Mouse (Mus musculus): ENCODE results near the gene Rapgef5. TPM values are rescaled to one million over a fixed set of nuclear protein-coding genes. Genes with fewer than 3 reads are reported as not detected.
A peak's percentile ranks its signal among the peaks of the same experiment; 100 is the strongest.

The Rapgef5 gene
- polyA plus RNA-seq, 2 experiments = 5.6 to 8.6 TPM

DNA sequence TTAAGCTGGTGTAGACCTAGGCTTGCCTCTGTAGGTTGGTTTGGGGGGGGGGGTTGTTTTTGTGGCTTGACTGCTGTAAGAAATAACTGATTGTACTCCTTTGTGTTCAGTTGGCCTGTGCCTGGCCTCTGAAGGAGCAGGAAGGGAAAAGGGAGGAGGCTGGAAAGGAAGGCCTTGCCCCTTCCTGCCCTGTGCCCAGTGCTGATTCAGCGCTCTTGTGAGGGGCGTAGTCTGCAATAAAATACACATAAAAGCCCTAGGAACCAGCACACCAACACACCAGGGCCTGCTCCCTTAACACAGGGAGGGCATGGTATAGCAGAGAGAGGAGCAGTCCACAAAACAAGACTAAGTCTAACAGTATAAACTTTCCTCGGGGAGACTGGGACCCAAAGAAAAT is 247.0 kb downstream of the Rapgef5 start:
- ATAC-seq (ENCODE audit: low FRiP score, low read depth) (no peak), DNase-seq (ENCODE audit: low spot score) (no peak)
- Histone ChIP-seq H3K9ac (ENCODE audit: low read depth, low read length, severe bottlenecking) (no peak overlapping the region), H3K4me1 (ENCODE audit: control insufficient read depth, insufficient read depth, low read length) (0 out of 2 replicates have a peak, but pooled peaks cover 4% of the 10 kb centered on the region), H3K4me2 (replicated peaks; ENCODE audit: low read depth, low read length, severe bottlenecking) (no peak overlapping the region), H3K27me3 (ENCODE audit: control insufficient read depth, insufficient read depth, low read length) (no peaks in the 10 kb centered on the region), H3K9me3 (ENCODE audit: control insufficient read depth, low read length) (no peaks in the 10 kb centered on the region), H3K4me3 (replicated peaks; ENCODE audit: low read length) (no peak overlapping the region), H3K27ac (replicated peaks; ENCODE audit: low read depth, low read length) (no peak overlapping the region), H3K36me3 (ENCODE audit: control insufficient read depth, insufficient read depth, low read length) (no peaks in the 10 kb centered on the region)
- no peak for TF ChIP-seq POLR2A (IDR thresholded peaks at IDR 0.05; ENCODE audit: borderline replicate concordance, extremely low read depth, insufficient read depth, insufficient read length)
- 38% methylated on average over 3 of the region's 3 CpGs for WGBS

DNA sequence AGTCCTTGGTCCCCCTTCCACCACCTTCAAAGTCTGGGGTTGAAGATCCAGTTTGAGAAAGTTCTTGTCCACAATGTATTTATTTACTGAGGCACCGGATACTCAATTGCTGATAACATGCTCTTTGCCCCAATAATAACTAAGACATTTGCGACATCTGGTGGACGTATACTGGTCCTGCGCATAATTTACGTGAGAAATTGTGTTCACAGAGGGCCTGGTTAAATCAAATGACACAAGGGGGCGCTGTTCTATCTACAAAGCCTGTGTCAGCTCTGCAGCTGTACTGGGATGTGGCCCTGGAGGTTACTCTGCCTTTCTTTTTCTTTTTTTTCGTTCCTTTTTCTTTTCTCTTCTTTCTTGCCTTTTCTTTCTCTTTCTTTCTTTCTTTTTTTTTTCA is 248.6 kb downstream of the Rapgef5 start:
- Histone ChIP-seq H3K9me3 (ENCODE audit: control insufficient read depth, low read length) (no peaks in the 10 kb centered on the region), H3K4me2 (replicated peaks; ENCODE audit: low read depth, low read length, severe bottlenecking) (no peak overlapping the region), H3K4me3 (replicated peaks; ENCODE audit: low read length) (no peak overlapping the region), H3K36me3 (ENCODE audit: control insufficient read depth, insufficient read depth, low read length) (no peaks in the 10 kb centered on the region), H3K9ac (ENCODE audit: low read depth, low read length, severe bottlenecking) (no peak overlapping the region), H3K27ac (replicated peaks; ENCODE audit: low read depth, low read length) (no peak overlapping the region), H3K4me1 (ENCODE audit: control insufficient read depth, insufficient read depth, low read length) (0 out of 2 replicates have a peak, but pooled peaks cover 4% of the 10 kb centered on the region), H3K27me3 (ENCODE audit: control insufficient read depth, insufficient read depth, low read length) (no peaks in the 10 kb centered on the region)
- DNase-seq (ENCODE audit: low spot score) (peak; percentile 90), ATAC-seq (ENCODE audit: low FRiP score, low read depth) (peak; percentile 64; the same call in 1 of the 2 replicates)
- TF ChIP-seq POLR2A (IDR thresholded peaks at IDR 0.05; ENCODE audit: borderline replicate concordance, extremely low read depth, insufficient read depth, insufficient read length) = no peak
- 6% methylated on average over 7 of the region's 7 CpGs for WGBS

- Histone ChIP-seq H3K27me3 (ENCODE audit: control insufficient read depth, insufficient read depth, low read length) (no peaks in the 10 kb centered on the region), H3K9ac (ENCODE audit: low read depth, low read length, severe bottlenecking) (no peak overlapping the region), H3K36me3 (ENCODE audit: control insufficient read depth, insufficient read depth, low read length) (no peaks in the 10 kb centered on the region), H3K9me3 (ENCODE audit: control insufficient read depth, low read length) (no peaks in the 10 kb centered on the region), H3K27ac (replicated peaks; ENCODE audit: low read depth, low read length) (no peak overlapping the region), H3K4me2 (replicated peaks; ENCODE audit: low read depth, low read length, severe bottlenecking) (no peak overlapping the region), H3K4me1 (ENCODE audit: control insufficient read depth, insufficient read depth, low read length) (no peaks in the 10 kb centered on the region), H3K4me3 (replicated peaks; ENCODE audit: low read length) (no peak overlapping the region)
- no peak for TF ChIP-seq POLR2A (IDR thresholded peaks at IDR 0.05; ENCODE audit: borderline replicate concordance, extremely low read depth, insufficient read depth, insufficient read length)
- ATAC-seq (ENCODE audit: low FRiP score, low read depth) (no peak), DNase-seq (ENCODE audit: low spot score) (peak; percentile 89)
- 9% methylated on average over 5 of the region's 5 CpGs for WGBS
Measured at GRCm38 (mm10) chr12:117769113-117769512, 252.8 kb downstream of the Rapgef5 start.

DNA sequence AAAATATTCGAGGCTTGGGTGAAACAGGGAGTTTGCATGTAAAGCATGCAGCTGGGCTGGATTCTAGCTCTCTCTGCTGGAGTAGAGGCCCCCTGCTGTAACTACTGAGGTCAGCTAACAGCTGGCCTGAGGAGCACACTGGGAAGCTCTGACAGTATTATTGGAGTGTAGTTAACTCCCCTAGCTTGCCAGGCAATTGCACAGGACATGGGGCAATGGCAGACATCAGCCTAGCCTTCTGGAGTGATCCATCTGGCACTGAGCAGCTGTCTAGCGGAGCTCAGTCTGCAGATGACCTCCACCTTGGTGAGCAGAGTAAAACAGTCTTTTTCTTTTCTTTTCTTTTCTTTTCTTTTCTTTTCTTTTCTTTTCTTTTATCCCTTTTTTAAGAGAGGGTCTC is 253.9 kb downstream of the Rapgef5 start:
- DNase-seq (ENCODE audit: low spot score) = no peak
- Histone ChIP-seq H3K4me3 (replicated peaks; ENCODE audit: low read length) (no peak overlapping the region), H3K27me3 (ENCODE audit: control insufficient read depth, insufficient read depth, low read length) (no peaks in the 10 kb centered on the region), H3K9me3 (ENCODE audit: control insufficient read depth, low read length) (no peaks in the 10 kb centered on the region), H3K4me2 (replicated peaks; ENCODE audit: low read depth, low read length, severe bottlenecking) (no peak overlapping the region), H3K36me3 (ENCODE audit: control insufficient read depth, insufficient read depth, low read length) (no peaks in the 10 kb centered on the region), H3K4me1 (ENCODE audit: control insufficient read depth, insufficient read depth, low read length) (no peaks in the 10 kb centered on the region), H3K27ac (replicated peaks; ENCODE audit: low read depth, low read length) (no peak overlapping the region), H3K9ac (ENCODE audit: low read depth, low read length, severe bottlenecking) (no peak overlapping the region)
- peak; percentile 48; the same call in 1 of the 2 replicates for ATAC-seq (ENCODE audit: low FRiP score, low read depth)
- TF ChIP-seq POLR2A (IDR thresholded peaks at IDR 0.05; ENCODE audit: borderline replicate concordance, extremely low read depth, insufficient read depth, insufficient read length) = no peak
- 47% methylated on average over 2 of the region's 2 CpGs for WGBS

DNA sequence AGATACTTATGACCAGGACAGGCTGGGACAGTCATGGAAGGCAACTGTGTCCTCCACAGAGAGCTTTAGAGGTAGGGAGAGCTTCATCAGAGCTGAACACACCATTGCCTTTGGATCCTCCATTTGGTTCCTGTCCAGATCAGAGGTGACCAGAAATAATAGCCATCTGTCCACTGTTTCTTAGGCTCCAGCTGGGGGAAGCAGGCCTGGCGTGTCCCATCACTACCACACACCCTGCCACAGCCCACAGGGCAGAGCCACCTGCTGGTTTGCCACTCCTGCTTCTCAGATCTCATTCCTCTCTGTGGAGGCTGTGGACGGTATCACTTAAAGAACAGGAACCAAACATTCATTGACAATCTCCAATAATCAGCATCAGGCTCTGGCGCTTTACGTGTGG is 254.9 kb downstream of the Rapgef5 start:
- Histone ChIP-seq H3K4me1 (ENCODE audit: control insufficient read depth, insufficient read depth, low read length) (no peaks in the 10 kb centered on the region), H3K4me3 (replicated peaks; ENCODE audit: low read length) (no peak overlapping the region), H3K27me3 (ENCODE audit: control insufficient read depth, insufficient read depth, low read length) (no peaks in the 10 kb centered on the region), H3K36me3 (ENCODE audit: control insufficient read depth, insufficient read depth, low read length) (no peaks in the 10 kb centered on the region), H3K4me2 (replicated peaks; ENCODE audit: low read depth, low read length, severe bottlenecking) (no peak overlapping the region), H3K9ac (ENCODE audit: low read depth, low read length, severe bottlenecking) (no peak overlapping the region), H3K9me3 (ENCODE audit: control insufficient read depth, low read length) (no peaks in the 10 kb centered on the region), H3K27ac (replicated peaks; ENCODE audit: low read depth, low read length) (no peak overlapping the region)
- ATAC-seq (ENCODE audit: low FRiP score, low read depth) (no peak), DNase-seq (ENCODE audit: low spot score) (no peak)
- no peak for TF ChIP-seq POLR2A (IDR thresholded peaks at IDR 0.05; ENCODE audit: borderline replicate concordance, extremely low read depth, insufficient read depth, insufficient read length)
- 84% methylated on average over 4 of the region's 4 CpGs for WGBS

DNA sequence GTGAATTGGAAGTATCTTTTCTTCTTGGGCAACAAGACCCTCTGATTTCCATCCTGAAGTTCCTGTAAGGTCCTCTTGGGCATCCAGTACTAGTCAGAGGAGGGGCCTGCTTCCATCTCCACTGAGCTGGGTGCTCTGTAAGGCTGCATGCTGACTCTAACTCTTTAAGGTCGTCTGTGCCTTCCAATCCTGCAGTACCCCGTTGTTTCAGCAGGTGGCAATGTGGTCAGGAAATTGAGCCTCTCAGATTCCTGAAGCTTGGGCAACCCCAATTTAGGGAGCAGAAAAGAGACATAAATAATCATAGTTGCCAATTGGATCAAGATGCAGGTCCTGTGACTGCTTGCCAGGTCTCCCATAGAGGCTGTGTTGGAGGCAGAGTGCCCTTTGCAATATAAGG is 256.4 kb downstream of the Rapgef5 start:
- H3K27me3 ChIP-seq (ENCODE audit: control insufficient read depth, insufficient read depth, low read length) = no peaks in the 10 kb centered on the region
- no peaks in the 10 kb centered on the region for H3K9me3 ChIP-seq (ENCODE audit: control insufficient read depth, low read length)
- H3K9ac ChIP-seq (ENCODE audit: low read depth, low read length, severe bottlenecking) = no peak overlapping the region
- H3K36me3 ChIP-seq (ENCODE audit: control insufficient read depth, insufficient read depth, low read length) = no peaks in the 10 kb centered on the region
- no peak for TF ChIP-seq POLR2A (IDR thresholded peaks at IDR 0.05; ENCODE audit: borderline replicate concordance, extremely low read depth, insufficient read depth, insufficient read length)
- DNase-seq (ENCODE audit: low spot score) (peak; percentile 16), ATAC-seq (ENCODE audit: low FRiP score, low read depth) (no peak)
- WGBS = 3% methylated on average over 2 of the region's 2 CpGs
- no peak overlapping the region for H3K4me2 ChIP-seq (replicated peaks; ENCODE audit: low read depth, low read length, severe bottlenecking)
- no peak overlapping the region for H3K27ac ChIP-seq (replicated peaks; ENCODE audit: low read depth, low read length)
- no peaks in the 10 kb centered on the region for H3K4me1 ChIP-seq (ENCODE audit: control insufficient read depth, insufficient read depth, low read length)
- H3K4me3 ChIP-seq (replicated peaks; ENCODE audit: low read length) = no peak overlapping the region

Data from limb, embryonic 14.5 days (tissue).